Mouse (Mus musculus) naive thymus-derived CD4-positive, alpha-beta T cell, adult 5 months (primary cell): ENCODE results near the gene Olfr1427. TPM values are rescaled to one million over a fixed set of nuclear protein-coding genes. Genes with fewer than 3 reads are reported as not detected.

Source experiments
- polyA plus RNA-seq: library from polyadenylated mRNA; unstranded; fragments of 100-300 nt; shearing (Covaris generic); gene quantifications from one replicate; pipeline ENCODE4 v1.2.1, GENCODE M21; 2017

The Olfr1427 gene
- not detected for polyA plus RNA-seq

GRCm38 (mm10) chr19:12103234-12103633 is at the start of gene Olfr1427:
TSS of gene Olfr1427 (minus strand) at chr19:12103334.

GRCm38 (mm10) chr19:12123103-12123502 is 20.0 kb upstream of the Olfr1427 start, which contains the start of gene Olfr76:
TSS of gene Olfr76 (minus strand) at chr19:12123203.

GRCm38 (mm10) chr19:12115797-12116196 is 12.7 kb upstream of the Olfr1427 start, which contains the start of gene Olfr1428:
TSS of gene Olfr1428 (minus strand) at chr19:12115897.

GRCm38 (mm10) chr19:12091913-12092312 is 11.2 kb downstream of the Olfr1427 start, which contains the start of gene Olfr1426:
TSS of gene Olfr1426 (minus strand) at chr19:12092013.

GRCm38 (mm10) chr19:12077631-12078030 is 25.5 kb downstream of the Olfr1427 start, which contains the start of gene Olfr1425:
TSS of gene Olfr1425 (minus strand) at chr19:12077731.

GRCm38 (mm10) chr19:12062582-12062981 is 40.6 kb downstream of the Olfr1427 start, which contains the start of gene Olfr1424:
TSS of gene Olfr1424 (minus strand) at chr19:12062682.

Other genes with a start within 250 kb of the Olfr1427 start
- not detected for gene Olfr1418, start 242.3 kb downstream of the Olfr1427 start, polyA plus RNA-seq
- gene Olfr1419, start 228.2 kb downstream of the Olfr1427 start, polyA plus RNA-seq: not detected
- not detected for gene Olfr1420, start 216.8 kb downstream of the Olfr1427 start, polyA plus RNA-seq
- gene Patl1, start 190.9 kb downstream of the Olfr1427 start, polyA plus RNA-seq: 32.6 TPM
- gene Osbp, start 137.4 kb downstream of the Olfr1427 start, polyA plus RNA-seq: 57.5 TPM
- gene Olfr1423, start 62.0 kb downstream of the Olfr1427 start, polyA plus RNA-seq: not detected
- gene Olfr1424, start 40.7 kb downstream of the Olfr1427 start, polyA plus RNA-seq: not detected
- not detected for gene Olfr1425, start 25.6 kb downstream of the Olfr1427 start, polyA plus RNA-seq
- not detected for gene Olfr1426, start 11.3 kb downstream of the Olfr1427 start, polyA plus RNA-seq
- gene Olfr1428, start 12.6 kb upstream of the Olfr1427 start, polyA plus RNA-seq: not detected
- not detected for gene Olfr76, start 19.9 kb upstream of the Olfr1427 start, polyA plus RNA-seq
- 0.11 TPM for gene Olfr1555-ps1, start 66.8 kb upstream of the Olfr1427 start, polyA plus RNA-seq
- gene Olfr1431, start 97.3 kb upstream of the Olfr1427 start, polyA plus RNA-seq: not detected
- gene Olfr1432, start 129.3 kb upstream of the Olfr1427 start, polyA plus RNA-seq: not detected
- gene Olfr262, start 138.3 kb upstream of the Olfr1427 start, polyA plus RNA-seq: not detected
- gene Olfr235, start 157.7 kb upstream of the Olfr1427 start, polyA plus RNA-seq: 0.10 TPM
- not detected for gene Olfr1434, start 176.5 kb upstream of the Olfr1427 start, polyA plus RNA-seq
- gene Olfr1436, start 195.8 kb upstream of the Olfr1427 start, polyA plus RNA-seq: not detected
- not detected for gene Olfr1437, start 221.8 kb upstream of the Olfr1427 start, polyA plus RNA-seq
- not detected for gene Olfr1438-ps1, start 232.6 kb upstream of the Olfr1427 start, polyA plus RNA-seq